18 mouse cellular contexts compared by ENCODE assay signal in the genomic region with DNA sequence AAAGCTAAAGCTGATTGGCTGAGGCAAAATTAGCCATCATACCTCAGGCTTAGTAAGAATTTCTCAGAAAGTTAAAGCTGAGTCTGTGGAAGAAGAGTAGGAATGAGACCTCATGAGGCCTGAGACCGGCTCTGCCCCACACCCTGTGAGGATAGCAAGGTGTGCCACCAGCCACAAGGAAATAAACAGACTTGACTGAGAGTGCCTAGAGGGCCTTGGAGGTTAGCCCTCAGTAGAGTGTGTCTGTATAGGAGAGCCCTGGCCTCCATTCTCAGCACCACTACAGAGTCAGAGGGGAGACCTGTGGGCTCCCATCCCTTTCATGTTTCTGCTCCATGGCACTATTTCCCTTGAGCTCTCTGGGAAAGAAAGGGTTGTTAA.
"Had no signal": no experiment of that assay in that cellular context is flagged by ENCODE, and none has a peak within 500 bp of the region (broad histone marks: within the 10 kb centered on the region; RNA-seq: fewer than 3 reads in every experiment).

No protein-coding gene starts in this region.

- H3K27ac ChIP-seq: liver, embryonic 13.5 days; liver, embryonic 15.5 days; midbrain, embryonic 10.5 days; midbrain, embryonic 12.5 days; midbrain, embryonic 15.5 days; neural tube, embryonic 13.5 days; neural tube, embryonic 15.5 days had no signal

- H3K4me2 ChIP-seq: liver, embryonic 13.5 days; liver, embryonic 15.5 days; lung, embryonic 14.5 days; midbrain, embryonic 12.5 days; midbrain, embryonic 15.5 days; neural tube, embryonic 13.5 days; neural tube, embryonic 15.5 days had no signal

- H3K4me3 ChIP-seq: liver, embryonic 13.5 days; liver, embryonic 15.5 days; midbrain, embryonic 10.5 days; midbrain, embryonic 12.5 days; midbrain, embryonic 15.5 days; neural tube, embryonic 13.5 days; neural tube, embryonic 15.5 days had no signal

- H3K9me3 ChIP-seq: liver, embryonic 13.5 days; liver, embryonic 15.5 days; midbrain, embryonic 10.5 days; midbrain, embryonic 12.5 days; midbrain, embryonic 15.5 days; neural tube, embryonic 13.5 days; neural tube, embryonic 15.5 days had no signal

- H3K27me3 ChIP-seq: liver, embryonic 13.5 days; liver, embryonic 15.5 days; midbrain, embryonic 12.5 days; midbrain, embryonic 15.5 days; neural tube, embryonic 13.5 days; neural tube, embryonic 15.5 days had no signal

- H3K9ac ChIP-seq: liver, embryonic 13.5 days; liver, embryonic 15.5 days; lung, embryonic 14.5 days; midbrain, embryonic 12.5 days; midbrain, embryonic 15.5 days; neural tube, embryonic 13.5 days; neural tube, embryonic 15.5 days had no signal

- DNase-seq: liver, embryonic 13.5 days; lung, adult 18-20 months; lung, embryonic 14.5 days; lung, postnatal 10 days; lung, postnatal 4 days; retina, postnatal 1 day; right cerebral cortex, postnatal 14 days; right cerebral cortex, postnatal 4 days; spleen, adult 18-20 months; thymus, adult 2 months; thymus, postnatal 25 days; thymus, postnatal 4 days had no signal

- H3K36me3 ChIP-seq: liver, embryonic 13.5 days; liver, embryonic 15.5 days; neural tube, embryonic 13.5 days; neural tube, embryonic 15.5 days had no signal

- ATAC-seq: midbrain, embryonic 15.5 days had no signal

- H3K4me1 ChIP-seq: midbrain, embryonic 10.5 days; midbrain, embryonic 12.5 days; midbrain, embryonic 15.5 days; neural tube, embryonic 13.5 days; neural tube, embryonic 15.5 days had no signal
